In genomic region chr13:48625433-48626184, GRCm38 (mm10) we compare ENCODE assay signal across 8 mouse cellular contexts. TPM values are rescaled to one million over a fixed set of nuclear protein-coding genes. Genes with fewer than 3 reads are reported as not detected.
DNase-seq lines count a peak whose midpoint lies in the region; ATAC-seq and TF ChIP-seq lines count a peak whose summit lies in the region.

Gene Ptpdc1 (minus strand): TSS chr13:48625664.

- H3K4me2 ChIP-seq in forebrain, postnatal 0 days (ENCODE audit: low read depth) = peak within 1 kb of the TSS; percentile 74
- H3K4me2 ChIP-seq in neural tube, embryonic 14.5 days (ENCODE audit: low read depth, low read length) = peak within 1 kb of the TSS; percentile 60

- intact Hi-C loops in heart, postnatal 36 days (cut with DNase I) = no loop called here

- WGBS in forebrain, postnatal 0 days = 1% methylated on average over 76 of the region's 76 CpGs
- WGBS in neural tube, embryonic 14.5 days = 2% methylated on average over 73 of the region's 76 CpGs

- no peaks in the 10 kb centered on the region for H3K9me3 ChIP-seq in forebrain, postnatal 0 days (ENCODE audit: low read length)
- no peaks in the 10 kb centered on the region for H3K9me3 ChIP-seq in neural tube, embryonic 14.5 days (ENCODE audit: control insufficient read depth, low read length)

- H3K4me1 ChIP-seq in forebrain, postnatal 0 days (ENCODE audit: insufficient read depth) = no peaks in the 10 kb centered on the region
- peaks cover 8% of the 10 kb centered on the region; the same call in 1 of the 2 replicates for H3K4me1 ChIP-seq in neural tube, embryonic 14.5 days (ENCODE audit: control insufficient read depth, insufficient read depth, low read length)
- peaks cover 3% of the 10 kb centered on the region; the same call in 1 of the 2 replicates for H3K4me1 ChIP-seq in testis, adult 2 months (ENCODE audit: control insufficient read depth, insufficient read depth, low read length)

- H3K4me3 ChIP-seq in forebrain, postnatal 0 days (ENCODE audit: low read depth, low read length) = peak within 1 kb of the TSS; percentile 84
- H3K4me3 ChIP-seq in neural tube, embryonic 14.5 days (ENCODE audit: low read depth, low read length) = peak within 1 kb of the TSS; percentile 87
- H3K4me3 ChIP-seq in testis, adult 2 months (ENCODE audit: control insufficient read depth, low read depth, low read length) = peak within 1 kb of the TSS; percentile 89

- no peaks in the 10 kb centered on the region for H3K36me3 ChIP-seq in forebrain, postnatal 0 days (ENCODE audit: insufficient read depth)
- no peaks in the 10 kb centered on the region for H3K36me3 ChIP-seq in neural tube, embryonic 14.5 days (ENCODE audit: control insufficient read depth, insufficient read depth, low read length)
- no peaks in the 10 kb centered on the region for H3K36me3 ChIP-seq in testis, adult 2 months (ENCODE audit: control insufficient read depth, insufficient read depth, low read length)

- H3K27ac ChIP-seq in forebrain, postnatal 0 days (ENCODE audit: low read depth, low read length) = peak within 1 kb of the TSS; percentile 95
- peak within 1 kb of the TSS; percentile 92 for H3K27ac ChIP-seq in neural tube, embryonic 14.5 days (ENCODE audit: low read depth, low read length)
- H3K27ac ChIP-seq in testis, adult 2 months (ENCODE audit: control insufficient read depth, insufficient read depth, low read depth, low read length) = peak within 1 kb of the TSS; percentile 94

- H3K9ac ChIP-seq in forebrain, postnatal 0 days = peak within 1 kb of the TSS; percentile 92
- peak within 1 kb of the TSS; percentile 89 for H3K9ac ChIP-seq in neural tube, embryonic 14.5 days (replicated peaks; ENCODE audit: low read depth, low read length)

- DNase-seq in MN1 (ENCODE audit: low spot score) = peak; percentile 97
- peak; percentile 95 for DNase-seq in cerebellum, adult 8-10 months
- DNase-seq in forebrain, postnatal 0 days = peak; percentile 98
- peak; percentile 96 to 97 for DNase-seq in heart, postnatal 36 days
- DNase-seq in layer of hippocampus, adult 18-20 months (ENCODE audit: low spot score in 2 of 2) = peak; percentile 96 to 99
- DNase-seq in lung, adult 18-20 months = peak; percentile 96 to 97

- no peak for TF ChIP-seq CTCF in forebrain, postnatal 0 days (IDR thresholded peaks at IDR 0.05; ENCODE audit: low read depth)
- no peak for TF ChIP-seq CTCF in testis, adult 2 months (IDR thresholded peaks at IDR 0.05; ENCODE audit: control insufficient read depth, insufficient read depth, insufficient replicate concordance, low read depth, low read length)

- ATAC-seq in forebrain, postnatal 0 days = peak; percentile 100
- peak; percentile 99 for ATAC-seq in neural tube, embryonic 14.5 days (ENCODE audit: low read depth)

- H3K27me3 ChIP-seq in forebrain, postnatal 0 days (ENCODE audit: insufficient read depth, low read length) = no peaks in the 10 kb centered on the region
- H3K27me3 ChIP-seq in neural tube, embryonic 14.5 days (ENCODE audit: control insufficient read depth, insufficient read depth, low read length) = no peaks in the 10 kb centered on the region
- no peaks in the 10 kb centered on the region for H3K27me3 ChIP-seq in testis, adult 2 months (ENCODE audit: control insufficient read depth, insufficient read depth, low read length)

- TF ChIP-seq POLR2A in testis, adult 2 months (IDR thresholded peaks at IDR 0.05; ENCODE audit: control insufficient read depth, low read depth, low read length) = peak; percentile 59; the same call in 1 of the 2 replicates

RNA-seq across cellular contexts. Expression of gene Ptpdc1, which starts in this region (rescaled TPM):
- 19.5 and 36.4 TPM in 2 replicates for total RNA-seq in forebrain, postnatal 0 days (2014; rRNA removed)
- polyA plus RNA-seq in forebrain, postnatal 0 days (2015; fragmentation: Nextera tagmentation; extraction: Ambion mirVana) = 8.5 and 12.4 TPM in 2 replicates
- 1 to 10 TPM; 4.6 to 5.4 TPM for total RNA-seq in heart, postnatal 36 days (2021)
- total RNA-seq in layer of hippocampus, adult 18-20 months (2021) = 10 to 100 TPM; 45.5 to 48.1 TPM
- 24.2 and 25.2 TPM in 2 replicates for polyA plus RNA-seq in neural tube, embryonic 14.5 days (2014; fragmentation: Nextera tagmentation; extraction: Ambion mirVana)
- 36.4 and 38.7 TPM in 2 replicates for polyA plus RNA-seq in testis, adult 2 months (2012; rRNA removed)

Comparison
In these comparisons a context has a peak if more than half of its experiments do, and no peak if none do; other contexts are left out.
1. Peak in every context shown above with its lines: DNase-seq, ATAC-seq, H3K4me3 ChIP-seq and H3K27ac ChIP-seq.